Mouse (Mus musculus) E14TG2a.4 (cell line): ENCODE results near the gene Tspear.

ENCODE experiments used
- CTCF ChIP-seq: conservative IDR thresholded peaks from 2 replicates; pipeline ENCODE4 v1.5.1; 2014; ENCODE audit warnings: low read length
- NANOG ChIP-seq: IDR thresholded peaks from 2 replicates; pipeline ENCODE4 v1.6.1; 2014; ENCODE audit warnings: borderline replicate concordance, low read length, mixed read lengths

GRCm38 (mm10) chr10:77902211-77902893 is 216.0 kb downstream of the Tspear start, which contains the start of gene Lrrc3:
- no peak for TF ChIP-seq CTCF
- TF ChIP-seq NANOG, result no peak
